Comparison of ENCODE assay signal across 21 mouse cellular contexts in the genomic region with DNA sequence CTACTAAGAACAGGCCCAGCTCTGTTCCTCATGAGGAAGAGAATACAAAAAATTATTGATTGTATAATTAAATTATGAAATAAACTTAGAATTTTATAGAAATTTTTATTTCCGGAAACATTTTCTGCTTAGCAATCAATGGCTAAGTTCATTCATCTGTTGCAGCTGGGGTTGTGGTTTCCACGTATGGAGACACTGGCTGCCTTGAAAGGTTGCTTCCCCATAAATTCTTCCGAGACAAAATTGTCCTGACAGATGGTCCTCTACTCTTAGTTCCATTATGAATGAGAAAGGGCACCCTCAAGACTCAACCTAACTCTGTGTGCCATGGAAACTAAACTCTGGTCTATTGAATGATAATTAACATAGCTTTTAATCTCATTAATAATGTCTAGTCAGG.
"Had no signal": no experiment of that assay in that cellular context is flagged by ENCODE, and none has a peak within 500 bp of the region (broad histone marks: within the 10 kb centered on the region; RNA-seq: fewer than 3 reads in every experiment).

No protein-coding gene starts in this region.

- ATAC-seq: intestine, embryonic 16.5 days; liver, embryonic 12.5 days had no signal

- H3K36me3 ChIP-seq: limb, embryonic 13.5 days; liver, embryonic 12.5 days; liver, embryonic 15.5 days; stomach, embryonic 15.5 days had no signal

- H3K4me3 ChIP-seq: limb, embryonic 10.5 days; limb, embryonic 13.5 days; liver, embryonic 12.5 days; liver, embryonic 15.5 days; lung, embryonic 15.5 days; stomach, embryonic 15.5 days had no signal

- DNase-seq: kidney, adult 18-20 months; kidney, adult 9 months; kidney, postnatal 14 days; kidney, postnatal 4 days; liver; lung, adult 18-20 months; lung, postnatal 10 days; lung, postnatal 36 days; midbrain, embryonic 14.5 days; right cerebral cortex, adult 18-20 months; right cerebral cortex, postnatal 25 days; spleen, adult 18-20 months; thymus, postnatal 25 days had no signal

- H3K27me3 ChIP-seq: liver, embryonic 12.5 days; liver, embryonic 15.5 days; lung, embryonic 15.5 days; stomach, embryonic 15.5 days had no signal

- H3K4me2 ChIP-seq: limb, embryonic 13.5 days; liver, embryonic 12.5 days; liver, embryonic 15.5 days; lung, embryonic 15.5 days; midbrain, embryonic 11.5 days; stomach, embryonic 15.5 days had no signal

- H3K4me1 ChIP-seq: limb, embryonic 13.5 days; liver, embryonic 15.5 days; lung, embryonic 15.5 days; stomach, embryonic 15.5 days had no signal

- H3K27ac ChIP-seq: limb, embryonic 10.5 days; limb, embryonic 13.5 days; liver, embryonic 12.5 days; liver, embryonic 15.5 days; lung, embryonic 15.5 days; stomach, embryonic 15.5 days had no signal

- H3K9ac ChIP-seq: limb, embryonic 13.5 days; liver, embryonic 12.5 days; liver, embryonic 15.5 days; lung, embryonic 15.5 days; stomach, embryonic 15.5 days had no signal

- H3K9me3 ChIP-seq: limb, embryonic 10.5 days; limb, embryonic 13.5 days; liver, embryonic 12.5 days; liver, embryonic 15.5 days; lung, embryonic 15.5 days; stomach, embryonic 15.5 days had no signal
